Mouse (Mus musculus) liver, adult 2 months (tissue): ENCODE measurements around the gene Tgm1.

ENCODE experiments used
- CTCF ChIP-seq: fragments of 200-500 bp; IDR thresholded peaks from 2 replicates; pipeline ENCODE4 v1.5.1; 2011; ENCODE audit warnings: low read depth, low read length, control low read depth
- POLR2A ChIP-seq: fragments of 200-500 bp; IDR thresholded peaks from 2 replicates; pipeline ENCODE4 v1.6.1; 2011; ENCODE audit warnings: low read length, control low read depth; ENCODE audit not compliant: insufficient read depth; ENCODE audit errors: extremely low read depth

GRCm38 (mm10) chr14:55660636-55661035 lies 53.1 kb downstream of the Tgm1 start:
- TF ChIP-seq CTCF (no peak), POLR2A (no peak)
